Mouse (Mus musculus): ENCODE results near the gene Serpinb8. TPM values are rescaled to one million over a fixed set of nuclear protein-coding genes. Genes with fewer than 3 reads are reported as not detected.

The Serpinb8 gene
- polyA plus RNA-seq (2012; rRNA removed), result 0.37 and 1.6 TPM in 2 replicates

- Histone ChIP-seq H3K27ac (ENCODE audit: control insufficient read depth, insufficient read depth, low read length) (no peak within 1 kb of the TSS), H3K4me1 (replicated peaks; ENCODE audit: control insufficient read depth, insufficient read depth, low read length) (no peaks in the 10 kb centered on the region), H3K27me3 (ENCODE audit: control insufficient read depth, insufficient read depth, low read length) (no peaks in the 10 kb centered on the region), H3K36me3 (ENCODE audit: control insufficient read depth, insufficient read depth, low read length) (no peaks in the 10 kb centered on the region), H3K4me3 (ENCODE audit: control insufficient read depth, insufficient read depth, low read length) (no peak within 1 kb of the TSS)
- DNase-seq, result no peak
- 47% methylated on average over 10 of the region's 10 CpGs for WGBS
- TF ChIP-seq CTCF (IDR thresholded peaks at IDR 0.05; ENCODE audit: borderline replicate concordance, control insufficient read depth, extremely low read depth, insufficient read depth, low read length, poor library complexity), result no peak
- TF ChIP-seq POLR2A (IDR thresholded peaks at IDR 0.05; ENCODE audit: control insufficient read depth, extremely low read depth, insufficient read depth, low read length, poor library complexity), result no peak
Measured at GRCm38 (mm10) chr1:107589691-107590470, at the start of gene Serpinb8. Serpinb8 (plus strand) TSS chr1:107590006.

GRCm38 (mm10) chr1:107559494-107559893 lies 30.3 kb upstream of the Serpinb8 start:
- no peaks in the 10 kb centered on the region for H3K27me3 ChIP-seq (ENCODE audit: control insufficient read depth, insufficient read depth, low read length)
- TF ChIP-seq CTCF (IDR thresholded peaks at IDR 0.05; ENCODE audit: borderline replicate concordance, control insufficient read depth, extremely low read depth, insufficient read depth, low read length, poor library complexity) (no peak), POLR2A (IDR thresholded peaks at IDR 0.05; ENCODE audit: control insufficient read depth, extremely low read depth, insufficient read depth, low read length, poor library complexity) (no peak)
- no peak overlapping the region for H3K27ac ChIP-seq (ENCODE audit: control insufficient read depth, insufficient read depth, low read length)
- no peak overlapping the region for H3K4me3 ChIP-seq (ENCODE audit: control insufficient read depth, insufficient read depth, low read length)
- no peaks in the 10 kb centered on the region for H3K36me3 ChIP-seq (ENCODE audit: control insufficient read depth, insufficient read depth, low read length)
- no peaks in the 10 kb centered on the region for H3K4me1 ChIP-seq (replicated peaks; ENCODE audit: control insufficient read depth, insufficient read depth, low read length)
- DNase-seq, result no peak
- 89% methylated on average over 3 of the region's 3 CpGs for WGBS

GRCm38 (mm10) chr1:107562110-107562509 lies 27.7 kb upstream of the Serpinb8 start:
- Histone ChIP-seq H3K36me3 (ENCODE audit: control insufficient read depth, insufficient read depth, low read length) (no peaks in the 10 kb centered on the region), H3K4me3 (ENCODE audit: control insufficient read depth, insufficient read depth, low read length) (no peak overlapping the region), H3K27me3 (ENCODE audit: control insufficient read depth, insufficient read depth, low read length) (no peaks in the 10 kb centered on the region), H3K4me1 (replicated peaks; ENCODE audit: control insufficient read depth, insufficient read depth, low read length) (no peaks in the 10 kb centered on the region), H3K27ac (ENCODE audit: control insufficient read depth, insufficient read depth, low read length) (no peak overlapping the region)
- TF ChIP-seq POLR2A (IDR thresholded peaks at IDR 0.05; ENCODE audit: control insufficient read depth, extremely low read depth, insufficient read depth, low read length, poor library complexity) (no peak), CTCF (IDR thresholded peaks at IDR 0.05; ENCODE audit: borderline replicate concordance, control insufficient read depth, extremely low read depth, insufficient read depth, low read length, poor library complexity) (no peak)
- no peak for DNase-seq
- 76% methylated on average over 1 of the region's 1 CpGs for WGBS

GRCm38 (mm10) chr1:107565644-107566043 lies 24.2 kb upstream of the Serpinb8 start:
- TF ChIP-seq POLR2A (IDR thresholded peaks at IDR 0.05; ENCODE audit: control insufficient read depth, extremely low read depth, insufficient read depth, low read length, poor library complexity), result no peak
- TF ChIP-seq CTCF (IDR thresholded peaks at IDR 0.05; ENCODE audit: borderline replicate concordance, control insufficient read depth, extremely low read depth, insufficient read depth, low read length, poor library complexity), result no peak
- no peak for DNase-seq
- no peaks in the 10 kb centered on the region for H3K27me3 ChIP-seq (ENCODE audit: control insufficient read depth, insufficient read depth, low read length)

GRCm38 (mm10) chr1:107576094-107576493 lies 13.7 kb upstream of the Serpinb8 start:
- no peak for DNase-seq
- WGBS, result 75% methylated on average over 2 of the region's 2 CpGs
- no peaks in the 10 kb centered on the region for H3K4me1 ChIP-seq (replicated peaks; ENCODE audit: control insufficient read depth, insufficient read depth, low read length)
- H3K27me3 ChIP-seq (ENCODE audit: control insufficient read depth, insufficient read depth, low read length), result no peaks in the 10 kb centered on the region
- H3K27ac ChIP-seq (ENCODE audit: control insufficient read depth, insufficient read depth, low read length), result no peak overlapping the region
- TF ChIP-seq CTCF (IDR thresholded peaks at IDR 0.05; ENCODE audit: borderline replicate concordance, control insufficient read depth, extremely low read depth, insufficient read depth, low read length, poor library complexity) (no peak), POLR2A (IDR thresholded peaks at IDR 0.05; ENCODE audit: control insufficient read depth, extremely low read depth, insufficient read depth, low read length, poor library complexity) (no peak)
- H3K36me3 ChIP-seq (ENCODE audit: control insufficient read depth, insufficient read depth, low read length), result no peaks in the 10 kb centered on the region
- H3K4me3 ChIP-seq (ENCODE audit: control insufficient read depth, insufficient read depth, low read length), result no peak overlapping the region

More at GRCm38 (mm10) chr1:107565644-107566043, 24.2 kb upstream of the Serpinb8 start:
- Histone ChIP-seq H3K36me3 (ENCODE audit: control insufficient read depth, insufficient read depth, low read length) (no peaks in the 10 kb centered on the region), H3K27ac (ENCODE audit: control insufficient read depth, insufficient read depth, low read length) (no peak overlapping the region), H3K4me1 (replicated peaks; ENCODE audit: control insufficient read depth, insufficient read depth, low read length) (no peaks in the 10 kb centered on the region), H3K4me3 (ENCODE audit: control insufficient read depth, insufficient read depth, low read length) (no peak overlapping the region)

GRCm38 (mm10) chr1:107577514-107577913 lies 12.3 kb upstream of the Serpinb8 start:
- H3K4me3 ChIP-seq (ENCODE audit: control insufficient read depth, insufficient read depth, low read length), result no peak overlapping the region
- H3K27ac ChIP-seq (ENCODE audit: control insufficient read depth, insufficient read depth, low read length), result no peak overlapping the region
- H3K36me3 ChIP-seq (ENCODE audit: control insufficient read depth, insufficient read depth, low read length), result no peaks in the 10 kb centered on the region
- no peak for TF ChIP-seq CTCF (IDR thresholded peaks at IDR 0.05; ENCODE audit: borderline replicate concordance, control insufficient read depth, extremely low read depth, insufficient read depth, low read length, poor library complexity)
- TF ChIP-seq POLR2A (IDR thresholded peaks at IDR 0.05; ENCODE audit: control insufficient read depth, extremely low read depth, insufficient read depth, low read length, poor library complexity), result no peak
- no peaks in the 10 kb centered on the region for H3K27me3 ChIP-seq (ENCODE audit: control insufficient read depth, insufficient read depth, low read length)
- 96% methylated on average over 1 of the region's 1 CpGs for WGBS
- no peaks in the 10 kb centered on the region for H3K4me1 ChIP-seq (replicated peaks; ENCODE audit: control insufficient read depth, insufficient read depth, low read length)
- DNase-seq, result no peak

All from thymus, adult 2 months (tissue).